Mouse (Mus musculus): ENCODE data around the gene Tln2. TPM values are rescaled to one million over a fixed set of nuclear protein-coding genes. Genes with fewer than 3 reads are reported as not detected.

The Tln2 gene
- polyA plus RNA-seq, 1 experiment = 0.01 TPM

DNA sequence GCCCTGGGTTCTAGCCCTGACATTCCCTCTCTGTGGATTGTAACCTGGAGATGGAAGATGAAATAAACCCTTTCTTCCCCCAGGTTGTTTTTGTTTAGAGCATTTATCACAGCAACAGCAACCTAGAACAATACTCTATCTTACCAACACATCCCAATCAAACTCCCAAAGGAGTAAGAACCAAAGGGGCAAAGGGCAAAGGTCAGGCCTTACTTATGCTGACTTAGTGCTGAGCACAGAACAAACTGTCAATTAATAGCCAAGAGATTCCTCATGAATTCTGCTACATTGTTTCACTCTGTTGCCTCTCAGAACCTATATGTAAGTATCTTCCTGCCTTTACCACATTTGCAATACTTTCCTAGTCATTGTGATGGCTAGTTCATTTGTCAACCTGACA is 255.5 kb downstream of the Tln2 start:
- no peak overlapping the region for H3K4me3 ChIP-seq (replicated peaks)
- H3K27me3 ChIP-seq (ENCODE audit: control insufficient read depth) = no peaks in the 10 kb centered on the region
- no peaks in the 10 kb centered on the region for H3K36me3 ChIP-seq (ENCODE audit: control insufficient read depth)
- no peak for TF ChIP-seq TAL1 (IDR thresholded peaks at IDR 0.05; ENCODE audit: low read length)
- TF ChIP-seq GATA1 (IDR thresholded peaks at IDR 0.05; ENCODE audit: low read length) = no peak
- no peaks in the 10 kb centered on the region for H3K4me1 ChIP-seq (ENCODE audit: control insufficient read depth)
- no peaks in the 10 kb centered on the region for H3K9me3 ChIP-seq (ENCODE audit: control insufficient read depth, low read length)

DNA sequence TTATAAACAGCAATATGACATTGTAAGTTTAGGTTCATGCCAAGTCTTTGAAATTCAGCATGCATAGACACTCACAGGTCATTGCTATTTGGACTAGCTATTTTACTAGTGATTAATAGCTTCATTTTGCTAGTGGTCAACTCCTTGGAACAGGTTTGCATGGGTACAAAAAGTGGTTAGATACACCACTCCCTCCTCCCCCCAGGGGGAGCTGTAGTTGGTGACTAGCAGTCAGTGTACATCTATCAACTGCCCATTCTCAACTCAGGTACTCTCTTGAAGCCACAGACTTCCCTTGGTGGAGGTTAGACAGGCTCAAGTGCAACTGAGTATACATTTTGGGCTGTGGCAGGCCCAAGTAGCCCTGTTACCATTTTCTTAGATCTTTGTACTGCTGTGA is 256.5 kb downstream of the Tln2 start:
- Histone ChIP-seq H3K4me3 (replicated peaks) (no peak overlapping the region), H3K9me3 (ENCODE audit: control insufficient read depth, low read length) (no peaks in the 10 kb centered on the region), H3K36me3 (ENCODE audit: control insufficient read depth) (no peaks in the 10 kb centered on the region), H3K27me3 (ENCODE audit: control insufficient read depth) (no peaks in the 10 kb centered on the region), H3K4me1 (ENCODE audit: control insufficient read depth) (no peaks in the 10 kb centered on the region)
- TF ChIP-seq TAL1 (IDR thresholded peaks at IDR 0.05; ENCODE audit: low read length) (no peak), GATA1 (IDR thresholded peaks at IDR 0.05; ENCODE audit: low read length) (no peak)

DNA sequence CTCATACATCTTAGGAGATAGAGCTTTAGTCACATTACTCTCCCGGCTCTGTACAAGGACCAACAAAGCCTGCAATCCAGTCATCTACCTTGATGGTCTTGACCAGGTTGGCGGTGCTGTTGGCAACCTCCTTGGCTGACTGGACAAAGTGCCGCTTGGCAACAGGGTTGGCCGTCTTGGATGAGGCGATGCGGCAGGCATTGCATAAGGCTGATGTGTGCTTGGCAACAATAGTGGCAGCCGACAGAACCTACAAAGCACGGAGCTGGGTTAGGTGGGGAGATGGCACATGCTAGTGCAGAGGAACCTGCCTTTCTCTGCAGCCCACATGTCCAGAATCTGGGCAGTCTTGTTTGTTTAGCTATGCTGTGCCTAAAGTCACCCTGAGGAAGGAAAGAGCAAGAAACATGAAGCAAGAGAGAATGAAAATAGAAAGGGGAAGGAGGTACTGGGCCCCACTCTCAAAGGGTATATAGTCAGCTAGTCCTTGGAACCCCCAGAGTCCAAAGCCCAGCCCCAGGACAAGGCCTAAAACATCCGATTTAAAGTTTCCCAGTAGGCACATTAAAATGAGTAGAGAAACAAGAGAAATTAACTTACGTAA is 257.0 kb downstream of the Tln2 start:
- Histone ChIP-seq H3K9me3 (ENCODE audit: control insufficient read depth, low read length) (no peaks in the 10 kb centered on the region), H3K27me3 (ENCODE audit: control insufficient read depth) (no peaks in the 10 kb centered on the region), H3K4me3 (replicated peaks) (no peak overlapping the region), H3K4me1 (ENCODE audit: control insufficient read depth) (no peaks in the 10 kb centered on the region), H3K36me3 (ENCODE audit: control insufficient read depth) (no peaks in the 10 kb centered on the region)
- TF ChIP-seq GATA1 (IDR thresholded peaks at IDR 0.05; ENCODE audit: low read length) = no peak
- TF ChIP-seq TAL1 (IDR thresholded peaks at IDR 0.05; ENCODE audit: low read length) = no peak

DNA sequence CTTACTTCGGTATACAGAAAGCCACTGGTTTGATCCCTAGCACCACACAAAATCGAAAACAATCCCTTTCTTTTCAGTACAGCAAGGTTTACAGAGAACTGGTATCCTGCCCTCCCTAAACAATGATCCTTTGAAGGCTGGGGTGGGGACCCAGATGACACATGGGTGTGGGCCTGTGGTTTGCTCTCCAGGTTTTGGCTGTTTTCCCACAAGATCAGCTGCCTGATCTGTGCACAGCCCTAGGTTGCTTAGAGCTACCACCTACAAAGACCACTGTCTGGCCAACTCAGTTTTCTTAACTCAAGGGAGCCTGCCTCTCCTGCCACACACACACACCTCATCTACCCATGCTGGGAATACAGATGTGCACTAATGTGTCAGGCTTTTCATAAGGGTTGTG is 257.9 kb downstream of the Tln2 start:
- no peak for TF ChIP-seq TAL1 (IDR thresholded peaks at IDR 0.05; ENCODE audit: low read length)
- no peak for TF ChIP-seq GATA1 (IDR thresholded peaks at IDR 0.05; ENCODE audit: low read length)
- H3K4me1 ChIP-seq (ENCODE audit: control insufficient read depth) = no peaks in the 10 kb centered on the region
- H3K36me3 ChIP-seq (ENCODE audit: control insufficient read depth) = no peaks in the 10 kb centered on the region
- no peak overlapping the region for H3K4me3 ChIP-seq (replicated peaks)
- no peaks in the 10 kb centered on the region for H3K27me3 ChIP-seq (ENCODE audit: control insufficient read depth)
- H3K9me3 ChIP-seq (ENCODE audit: control insufficient read depth, low read length) = no peaks in the 10 kb centered on the region

DNA sequence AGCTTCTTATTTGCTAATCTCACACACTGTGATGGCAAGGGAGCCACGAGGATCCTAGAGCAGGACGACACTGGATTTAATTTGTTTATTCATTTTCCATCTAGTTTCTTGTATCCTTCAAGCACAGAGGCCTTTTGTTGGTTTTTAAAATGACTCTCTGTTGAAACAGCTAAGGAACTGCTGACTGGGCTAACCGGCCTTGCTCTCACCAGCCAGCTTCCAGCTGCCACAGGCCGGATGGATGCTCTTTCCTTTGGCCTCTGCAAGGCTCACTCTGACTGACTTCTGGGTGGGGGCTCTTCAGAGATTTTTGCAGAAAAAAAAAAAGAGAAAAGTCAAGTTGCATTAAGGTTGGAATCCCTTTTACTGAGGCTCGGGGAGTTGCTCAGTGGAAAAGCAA is 258.7 kb downstream of the Tln2 start:
- TF ChIP-seq GATA1 (IDR thresholded peaks at IDR 0.05; ENCODE audit: low read length) = no peak
- TF ChIP-seq TAL1 (IDR thresholded peaks at IDR 0.05; ENCODE audit: low read length) = no peak
- H3K4me1 ChIP-seq (ENCODE audit: control insufficient read depth) = no peaks in the 10 kb centered on the region

DNA sequence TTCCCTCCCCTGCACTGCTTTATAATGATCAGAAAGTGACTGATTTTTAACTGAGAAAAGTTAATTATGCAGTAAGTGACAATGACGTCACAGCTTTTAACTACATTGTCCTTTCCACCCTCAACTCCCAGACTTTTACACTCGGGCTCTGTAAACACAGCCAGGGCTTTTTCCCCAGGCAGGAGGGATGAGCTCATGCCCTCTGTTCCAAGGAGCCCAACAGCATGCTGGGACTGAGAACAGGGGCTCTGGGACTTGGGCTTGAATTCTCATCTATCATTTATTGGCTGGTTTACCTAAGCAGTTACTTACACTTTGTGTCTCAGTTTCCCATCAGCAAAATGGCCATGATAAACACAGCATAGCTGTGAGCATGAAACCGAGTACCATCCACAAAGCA is 259.2 kb downstream of the Tln2 start:
- TF ChIP-seq TAL1 (IDR thresholded peaks at IDR 0.05; ENCODE audit: low read length) = no peak
- TF ChIP-seq GATA1 (IDR thresholded peaks at IDR 0.05; ENCODE audit: low read length) = no peak
- Histone ChIP-seq H3K9me3 (ENCODE audit: control insufficient read depth, low read length) (no peaks in the 10 kb centered on the region), H3K4me3 (replicated peaks) (no peak overlapping the region), H3K27me3 (ENCODE audit: control insufficient read depth) (no peaks in the 10 kb centered on the region), H3K4me1 (ENCODE audit: control insufficient read depth) (no peaks in the 10 kb centered on the region), H3K36me3 (ENCODE audit: control insufficient read depth) (no peaks in the 10 kb centered on the region)

More for the DNA sequence above, 258.7 kb downstream of the Tln2 start:
- no peak overlapping the region for H3K4me3 ChIP-seq (replicated peaks)
- no peaks in the 10 kb centered on the region for H3K27me3 ChIP-seq (ENCODE audit: control insufficient read depth)
- H3K36me3 ChIP-seq (ENCODE audit: control insufficient read depth) = no peaks in the 10 kb centered on the region
- no peaks in the 10 kb centered on the region for H3K9me3 ChIP-seq (ENCODE audit: control insufficient read depth, low read length)

DNA sequence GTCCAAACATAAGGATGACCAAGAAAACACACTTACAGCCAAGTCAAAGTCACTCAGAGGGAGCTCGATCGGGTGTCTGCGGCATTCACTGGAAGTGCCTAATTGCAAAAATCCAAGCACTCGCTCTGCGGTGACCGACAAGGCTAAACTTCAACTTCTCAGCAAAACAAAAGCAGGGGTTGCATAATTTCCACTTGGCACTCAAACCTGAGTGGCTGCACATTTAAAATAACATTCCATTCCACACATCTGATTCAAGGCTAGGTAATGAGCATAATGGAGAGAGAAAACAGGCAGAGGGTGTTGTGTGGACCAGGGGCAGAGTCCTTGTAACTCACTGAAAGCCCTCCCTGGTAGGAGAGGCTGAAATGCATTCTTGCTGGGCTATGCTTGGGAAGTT is 260.3 kb downstream of the Tln2 start:
- Histone ChIP-seq H3K36me3 (ENCODE audit: control insufficient read depth) (no peaks in the 10 kb centered on the region), H3K4me1 (ENCODE audit: control insufficient read depth) (no peaks in the 10 kb centered on the region), H3K27me3 (ENCODE audit: control insufficient read depth) (no peaks in the 10 kb centered on the region), H3K9me3 (ENCODE audit: control insufficient read depth, low read length) (no peaks in the 10 kb centered on the region), H3K4me3 (replicated peaks) (no peak overlapping the region)
- TF ChIP-seq GATA1 (IDR thresholded peaks at IDR 0.05; ENCODE audit: low read length) = no peak
- no peak for TF ChIP-seq TAL1 (IDR thresholded peaks at IDR 0.05; ENCODE audit: low read length)

DNA sequence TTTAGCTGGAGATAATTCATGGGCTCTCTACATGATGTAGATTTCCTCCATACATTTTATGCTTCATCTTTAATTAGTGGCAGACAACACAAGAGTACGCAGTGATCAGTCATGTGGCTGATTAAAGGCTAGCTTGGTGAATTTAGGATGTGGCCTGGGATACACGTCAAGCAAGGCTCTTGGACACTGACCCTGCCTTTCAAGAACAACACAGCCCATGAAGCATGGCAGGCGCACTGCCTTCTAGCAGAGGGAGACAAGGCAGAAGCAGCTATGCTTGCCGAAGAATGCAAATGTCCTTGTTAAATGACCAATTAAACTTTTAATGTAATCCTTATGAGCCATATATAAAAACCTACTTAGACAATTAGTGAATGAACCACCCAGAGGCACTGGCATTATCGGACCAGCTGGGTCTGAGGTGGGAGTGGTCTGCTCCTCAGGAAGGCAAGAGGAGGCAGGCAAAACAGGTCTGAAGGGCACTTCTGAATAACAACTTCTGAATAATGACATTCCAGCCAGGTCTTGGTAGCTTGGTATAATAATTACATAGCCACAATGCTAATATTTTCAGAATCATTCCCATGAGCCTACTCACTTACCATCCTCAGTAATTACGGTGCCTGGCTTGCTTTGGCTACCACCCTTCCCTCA is 262.1 kb downstream of the Tln2 start:
- no peak for TF ChIP-seq TAL1 (IDR thresholded peaks at IDR 0.05; ENCODE audit: low read length)
- TF ChIP-seq GATA1 (IDR thresholded peaks at IDR 0.05; ENCODE audit: low read length) = no peak
- no peaks in the 10 kb centered on the region for H3K27me3 ChIP-seq (ENCODE audit: control insufficient read depth)
- no peaks in the 10 kb centered on the region for H3K36me3 ChIP-seq (ENCODE audit: control insufficient read depth)
- H3K9me3 ChIP-seq (ENCODE audit: control insufficient read depth, low read length) = no peaks in the 10 kb centered on the region
- H3K4me3 ChIP-seq (replicated peaks) = no peak overlapping the region
- no peaks in the 10 kb centered on the region for H3K4me1 ChIP-seq (ENCODE audit: control insufficient read depth)

DNA sequence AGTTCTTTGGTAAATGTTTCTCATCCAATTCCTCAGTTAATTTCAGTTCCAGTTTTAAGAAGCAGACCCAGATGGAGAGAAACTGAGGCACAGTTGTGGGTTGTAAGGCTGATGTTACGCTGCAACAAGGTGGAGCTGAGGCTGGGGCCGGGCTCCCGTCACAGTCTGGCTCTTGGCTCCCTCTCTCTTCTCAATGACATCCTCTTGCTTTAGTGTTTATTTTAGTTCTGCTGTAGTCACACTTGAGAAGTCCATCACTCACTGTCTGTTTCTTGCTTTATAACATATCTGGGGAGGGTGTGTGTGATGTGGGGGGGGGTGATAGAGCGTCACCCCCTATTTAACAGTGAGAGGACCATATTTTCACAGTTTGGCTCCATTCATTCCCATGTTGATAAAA is 272.0 kb downstream of the Tln2 start:
- H3K36me3 ChIP-seq (ENCODE audit: control insufficient read depth) = no peaks in the 10 kb centered on the region; the same call in 1 of the 2 replicates
- TF ChIP-seq TAL1 (IDR thresholded peaks at IDR 0.05; ENCODE audit: low read length) = no peak
- no peak for TF ChIP-seq GATA1 (IDR thresholded peaks at IDR 0.05; ENCODE audit: low read length)

More for the DNA sequence above, 272.0 kb downstream of the Tln2 start:
- H3K4me3 ChIP-seq (replicated peaks) = no peak overlapping the region
- H3K27me3 ChIP-seq (ENCODE audit: control insufficient read depth) = no peaks in the 10 kb centered on the region
- H3K4me1 ChIP-seq (ENCODE audit: control insufficient read depth) = no peaks in the 10 kb centered on the region
- H3K9me3 ChIP-seq (ENCODE audit: control insufficient read depth, low read length) = no peaks in the 10 kb centered on the region
